Mouse (Mus musculus): ENCODE measurements around the gene Stk38. TPM values are rescaled to one million over a fixed set of nuclear protein-coding genes. Genes with fewer than 3 reads are reported as not detected.

Stk38 gene
- total and polyA plus RNA-seq, 3 experiments: 29.0 to 56.4 (median 56.0) TPM

DNA sequence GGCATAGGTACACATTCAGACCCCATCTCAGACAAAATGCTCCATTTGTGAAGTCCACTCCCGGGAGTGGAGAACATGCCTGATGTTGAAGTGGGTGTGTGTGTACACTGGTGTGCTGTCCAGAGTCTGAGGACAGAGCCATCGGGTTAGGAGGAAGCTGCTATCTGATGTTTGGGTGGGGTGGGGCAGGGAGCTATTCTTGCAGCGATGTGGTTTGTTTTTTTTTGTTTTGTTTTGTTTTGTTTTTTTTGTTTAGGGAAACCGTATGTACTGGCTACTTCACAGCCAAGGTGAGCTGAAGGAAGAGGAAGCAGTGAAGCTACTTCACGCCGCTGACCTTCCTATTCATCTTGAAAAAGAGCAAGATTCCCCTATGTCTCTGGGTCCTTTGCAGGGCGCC is 983 bp downstream of the Stk38 start:
- H3K4me3 ChIP-seq (replicated peaks in 1 of 3; ENCODE audit: low read depth in 2 of 3, low read length in 2 of 3, poor library complexity in 1 of 3): peak overlapping the region; percentile 88 to 95 (median 89)
- dilution Hi-C loops (cut with MboI; ENCODE audit: extremely low pct_ligation_motif_present, extremely low pct_unique_long_range_greater_than_20kb, low sequenced_read_pairs): no loop called here
- peaks cover 11 to 48% of the 10 kb centered on the region in 2 experiments for H3K4me1 ChIP-seq (ENCODE audit: control insufficient read depth in 1 of 2, insufficient read depth in 2 of 2)
- H3K36me3 ChIP-seq (replicated peaks in 1 of 2; ENCODE audit: control insufficient read depth in 1 of 2, insufficient read depth in 1 of 2, low read length in 1 of 2): peaks cover 0 to 4% of the 10 kb centered on the region in 2 experiments
- H3K27ac ChIP-seq (ENCODE audit: insufficient read depth, low read depth): peak overlapping the region; percentile 41; the same call in 1 of the 2 replicates
- peak overlapping the region; percentile 99 for H3K4me2 ChIP-seq (ENCODE audit: insufficient read depth, low read depth, poor library complexity, severe bottlenecking)
- no peak for DNase-seq (ENCODE audit: extremely low read depth)
- H3K79me2 ChIP-seq (replicated peaks; ENCODE audit: control insufficient read depth, extremely low read depth, insufficient read depth, poor library complexity, severe bottlenecking): peaks cover 47% of the 10 kb centered on the region
- TF ChIP-seq ZMIZ1 (IDR thresholded peaks at IDR 0.05; ENCODE audit: low read depth, low read length): no peak
- TF ChIP-seq CHD1 (IDR thresholded peaks at IDR 0.05; ENCODE audit: low read depth, low read length): 0 out of 2 replicates have a peak, but pooled peaks have one; percentile 28
- 0 out of 2 replicates have a peak, but pooled peaks have one; percentile 40 for TF ChIP-seq MXI1 (IDR thresholded peaks at IDR 0.05; ENCODE audit: low read depth, low read length)
- TF ChIP-seq JUND (conservative IDR thresholded peaks at IDR 0.05; ENCODE audit: low read depth, low read length): no peak
- TF ChIP-seq ETS1 (conservative IDR thresholded peaks at IDR 0.05; ENCODE audit: low read depth, low read length): no peak
- TF ChIP-seq MAZ (IDR thresholded peaks at IDR 0.05; ENCODE audit: low read depth, low read length): no peak
- no peak for TF ChIP-seq IRF4 (IDR thresholded peaks at IDR 0.05; ENCODE audit: low read depth, low read length)
- no peak for TF ChIP-seq MAX (IDR thresholded peaks at IDR 0.05; ENCODE audit: low read length)
- no peak for TF ChIP-seq MYC (IDR thresholded peaks at IDR 0.05; ENCODE audit: low read depth, low read length)
- H3K9me3 ChIP-seq (replicated peaks; ENCODE audit: low read length): no peaks in the 10 kb centered on the region
- peak overlapping the region; percentile 86 for H3K9ac ChIP-seq (ENCODE audit: insufficient read depth, low read depth)
- no peaks in the 10 kb centered on the region for H3K27me3 ChIP-seq (replicated peaks)
- in situ Hi-C loops (cut with MboI; ENCODE audit: low pct_ligation_motif_present, low pct_unique_long_range_greater_than_20kb, low sequenced_read_pairs): no loop called here

DNA sequence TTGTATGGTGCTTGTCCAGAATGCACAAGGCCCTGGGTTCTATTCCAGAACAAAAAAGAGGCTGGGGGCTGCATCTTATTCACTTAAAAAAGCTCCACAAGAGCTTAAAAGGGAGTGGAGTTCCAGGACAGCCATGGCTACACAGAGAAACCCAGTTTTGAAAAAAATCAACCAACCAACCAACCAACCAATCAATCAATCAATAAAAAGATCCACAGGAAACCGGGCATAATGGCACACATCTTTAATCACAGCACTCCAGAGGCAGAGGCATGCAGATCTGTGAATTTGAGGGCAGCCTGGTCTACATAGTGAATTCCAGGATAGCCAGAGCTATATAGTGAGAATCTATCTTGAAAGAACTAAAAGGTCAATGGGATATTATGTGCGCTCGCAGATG is 2.8 kb downstream of the Stk38 start:
- dilution Hi-C loops (cut with MboI; ENCODE audit: extremely low pct_ligation_motif_present, extremely low pct_unique_long_range_greater_than_20kb, low sequenced_read_pairs): no loop called here

DNA sequence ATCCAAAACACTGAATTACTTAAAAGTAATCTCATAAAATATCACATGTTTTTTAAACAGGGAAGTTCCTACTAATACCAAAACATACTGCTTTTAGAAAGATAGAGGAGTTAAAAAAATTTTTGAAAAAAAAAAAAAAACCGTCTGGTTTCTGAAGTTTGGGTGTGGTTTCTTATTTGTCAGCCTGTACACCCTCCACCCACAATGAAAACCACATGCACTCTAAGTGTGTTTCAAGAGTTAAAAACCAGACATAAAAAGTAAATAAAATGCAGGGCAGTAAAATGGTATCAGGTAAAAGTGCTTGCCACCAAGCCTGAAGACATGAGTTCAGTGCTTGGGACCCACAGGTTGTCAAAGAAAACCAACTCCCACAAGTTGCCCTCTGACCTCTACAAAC is 4.1 kb downstream of the Stk38 start:
- TF ChIP-seq ZKSCAN1 (IDR thresholded peaks at IDR 0.05; ENCODE audit: borderline replicate concordance, low read depth, low read length) (no peak), USF1 (IDR thresholded peaks at IDR 0.05; ENCODE audit: low read depth, low read length) (no peak), NRF1 (IDR thresholded peaks at IDR 0.05; ENCODE audit: low read depth, low read length) (no peak), IRF4 (IDR thresholded peaks at IDR 0.05; ENCODE audit: low read depth, low read length) (no peak), RCOR1 (conservative IDR thresholded peaks at IDR 0.05; ENCODE audit: low read depth, low read length) (no peak), ZNF384 (IDR thresholded peaks at IDR 0.05; ENCODE audit: low read depth, low read length) (peak; percentile 88)
- Histone ChIP-seq H3K27me3 (replicated peaks) (no peaks in the 10 kb centered on the region), H3K27ac (ENCODE audit: insufficient read depth, low read depth) (no peak overlapping the region), H3K79me2 (replicated peaks; ENCODE audit: control insufficient read depth, extremely low read depth, insufficient read depth, poor library complexity, severe bottlenecking) (peaks cover 56% of the 10 kb centered on the region), H3K9ac (ENCODE audit: insufficient read depth, low read depth) (no peak overlapping the region), H3K4me3 (replicated peaks in 1 of 3; ENCODE audit: low read depth in 2 of 3, low read length in 2 of 3, poor library complexity in 1 of 3) (no peak overlapping the region), H3K9me3 (replicated peaks; ENCODE audit: low read length) (peaks cover 2% of the 10 kb centered on the region), H3K36me3 (replicated peaks in 1 of 2; ENCODE audit: control insufficient read depth in 1 of 2, insufficient read depth in 1 of 2, low read length in 1 of 2) (peaks cover 21 to 28% of the 10 kb centered on the region in 2 experiments), H3K4me1 (ENCODE audit: control insufficient read depth in 1 of 2, insufficient read depth in 2 of 2) (peaks cover 7 to 49% of the 10 kb centered on the region in 2 experiments; a peak in 3 of 4 replicates), H3K4me2 (ENCODE audit: insufficient read depth, low read depth, poor library complexity, severe bottlenecking) (no peak overlapping the region; the same call in 1 of the 2 replicates)
- in situ Hi-C loops (cut with MboI; ENCODE audit: low pct_ligation_motif_present, low pct_unique_long_range_greater_than_20kb, low sequenced_read_pairs): no loop called here
- dilution Hi-C loops (cut with MboI; ENCODE audit: extremely low pct_ligation_motif_present, extremely low pct_unique_long_range_greater_than_20kb, low sequenced_read_pairs): no loop called here
- no peak for DNase-seq (ENCODE audit: extremely low read depth)

More for the DNA sequence above, 2.8 kb downstream of the Stk38 start:
- no peak for DNase-seq (ENCODE audit: extremely low read depth)
- H3K4me3 ChIP-seq (replicated peaks in 1 of 3; ENCODE audit: low read depth in 2 of 3, low read length in 2 of 3, poor library complexity in 1 of 3): no peak overlapping the region
- peaks cover 10 to 16% of the 10 kb centered on the region in 2 experiments for H3K36me3 ChIP-seq (replicated peaks in 1 of 2; ENCODE audit: control insufficient read depth in 1 of 2, insufficient read depth in 1 of 2, low read length in 1 of 2)
- H3K27me3 ChIP-seq (replicated peaks): no peaks in the 10 kb centered on the region
- no peak overlapping the region for H3K9ac ChIP-seq (ENCODE audit: insufficient read depth, low read depth)
- H3K9me3 ChIP-seq (replicated peaks; ENCODE audit: low read length): peaks cover 2% of the 10 kb centered on the region
- no peak for TF ChIP-seq RAD21 (IDR thresholded peaks at IDR 0.05; ENCODE audit: low read depth, low read length)
- peaks cover 52% of the 10 kb centered on the region for H3K79me2 ChIP-seq (replicated peaks; ENCODE audit: control insufficient read depth, extremely low read depth, insufficient read depth, poor library complexity, severe bottlenecking)
- in situ Hi-C loops (cut with MboI; ENCODE audit: low pct_ligation_motif_present, low pct_unique_long_range_greater_than_20kb, low sequenced_read_pairs): no loop called here
- H3K27ac ChIP-seq (ENCODE audit: insufficient read depth, low read depth): no peak overlapping the region
- H3K4me1 ChIP-seq (ENCODE audit: control insufficient read depth in 1 of 2, insufficient read depth in 2 of 2): peaks cover 11 to 59% of the 10 kb centered on the region in 2 experiments
- no peak overlapping the region for H3K4me2 ChIP-seq (ENCODE audit: insufficient read depth, low read depth, poor library complexity, severe bottlenecking)

Measured in CH12.LX (cell line).